Comparison of ENCODE assay signal across 10 mouse cellular contexts in genomic region chr11:105312311-105312942, GRCm38 (mm10). TPM values are rescaled to one million over a fixed set of nuclear protein-coding genes. Genes with fewer than 3 reads are reported as not detected.
DNase-seq lines count a peak whose midpoint lies in the region; ATAC-seq and TF ChIP-seq lines count a peak whose summit lies in the region.
"Had no signal": no experiment of that assay in that cellular context is flagged by ENCODE, and none has a peak within 500 bp of the region (broad histone marks: within the 10 kb centered on the region; RNA-seq: fewer than 3 reads in every experiment).

No protein-coding gene starts in this region.

- H3K4me3 ChIP-seq in heart, adult 2 months: no peak overlapping the region
- H3K4me3 ChIP-seq in lung, embryonic 16.5 days (ENCODE audit: low read length): no peak overlapping the region
- no peak overlapping the region for H3K4me3 ChIP-seq in embryonic facial prominence, embryonic 15.5 days (replicated peaks)
- no peak overlapping the region for H3K4me3 ChIP-seq in neural tube, embryonic 13.5 days

- WGBS in heart, adult 2 months: 59% methylated on average over 12 of the region's 12 CpGs
- WGBS in lung, embryonic 16.5 days: 20% methylated on average over 12 of the region's 12 CpGs
- 25% methylated on average over 12 of the region's 12 CpGs for WGBS in embryonic facial prominence, embryonic 15.5 days
- WGBS in neural tube, embryonic 13.5 days: 68% methylated on average over 12 of the region's 12 CpGs

- no peak for TF ChIP-seq CTCF in heart, adult 2 months (IDR thresholded peaks at IDR 0.05)

- no peaks in the 10 kb centered on the region for H3K79me2 ChIP-seq in heart, adult 2 months (replicated peaks; ENCODE audit: control insufficient read depth, insufficient read depth, low read length)

- no peaks in the 10 kb centered on the region for H3K27me3 ChIP-seq in heart, adult 2 months (ENCODE audit: control insufficient read depth, insufficient read depth, low read length)
- no peaks in the 10 kb centered on the region for H3K27me3 ChIP-seq in lung, embryonic 16.5 days (ENCODE audit: control insufficient read depth, insufficient read depth, low read depth, low read length)
- no peaks in the 10 kb centered on the region for H3K27me3 ChIP-seq in embryonic facial prominence, embryonic 15.5 days
- no peaks in the 10 kb centered on the region for H3K27me3 ChIP-seq in neural tube, embryonic 13.5 days

- no peak overlapping the region; the same call in 1 of the 2 replicates for H3K4me2 ChIP-seq in lung, embryonic 16.5 days (ENCODE audit: low read depth, low read length)
- H3K4me2 ChIP-seq in embryonic facial prominence, embryonic 15.5 days (replicated peaks): no peak overlapping the region
- H3K4me2 ChIP-seq in neural tube, embryonic 13.5 days: no peak overlapping the region

- no peaks in the 10 kb centered on the region for H3K36me3 ChIP-seq in heart, adult 2 months (ENCODE audit: control insufficient read depth, insufficient read depth, low read length)
- H3K36me3 ChIP-seq in lung, embryonic 16.5 days (ENCODE audit: control insufficient read depth, insufficient read depth, low read length): no peaks in the 10 kb centered on the region
- H3K36me3 ChIP-seq in embryonic facial prominence, embryonic 15.5 days: no peaks in the 10 kb centered on the region
- H3K36me3 ChIP-seq in neural tube, embryonic 13.5 days: no peaks in the 10 kb centered on the region

- H3K9ac ChIP-seq in heart, adult 2 months (ENCODE audit: low read depth, low read length): no peak overlapping the region
- H3K9ac ChIP-seq in lung, embryonic 16.5 days (ENCODE audit: low read length): no peak overlapping the region; the same call in 1 of the 2 replicates
- no peak overlapping the region for H3K9ac ChIP-seq in embryonic facial prominence, embryonic 15.5 days
- no peak overlapping the region for H3K9ac ChIP-seq in neural tube, embryonic 13.5 days

- TF ChIP-seq POLR2A in heart, adult 2 months (IDR thresholded peaks at IDR 0.05; ENCODE audit: insufficient read depth, low read depth, low read length): no peak

- no peaks in the 10 kb centered on the region for H3K9me3 ChIP-seq in lung, embryonic 16.5 days (ENCODE audit: control insufficient read depth, low read length)
- H3K9me3 ChIP-seq in embryonic facial prominence, embryonic 15.5 days (replicated peaks): no peaks in the 10 kb centered on the region
- no peaks in the 10 kb centered on the region for H3K9me3 ChIP-seq in neural tube, embryonic 13.5 days

- no peak for TF ChIP-seq EP300 in heart, adult 2 months (IDR thresholded peaks at IDR 0.05; ENCODE audit: insufficient read depth, low read depth, low read length)

- H3K27ac ChIP-seq in heart, adult 2 months: peak overlapping the region; percentile 26
- peak overlapping the region; percentile 80 for H3K27ac ChIP-seq in lung, embryonic 16.5 days (ENCODE audit: low read length)
- H3K27ac ChIP-seq in embryonic facial prominence, embryonic 15.5 days (replicated peaks): peak overlapping the region; percentile 60
- peak overlapping the region; percentile 9; the same call in 1 of the 2 replicates for H3K27ac ChIP-seq in neural tube, embryonic 13.5 days (replicated peaks)

- peaks cover 10% of the 10 kb centered on the region for H3K4me1 ChIP-seq in heart, adult 2 months (ENCODE audit: control insufficient read depth, insufficient read depth, low read length)
- H3K4me1 ChIP-seq in lung, embryonic 16.5 days (replicated peaks; ENCODE audit: control insufficient read depth, insufficient read depth, low read length): peaks cover 71% of the 10 kb centered on the region
- peaks cover 56% of the 10 kb centered on the region for H3K4me1 ChIP-seq in embryonic facial prominence, embryonic 15.5 days
- H3K4me1 ChIP-seq in neural tube, embryonic 13.5 days (replicated peaks): peaks cover 39% of the 10 kb centered on the region

- DNase-seq in heart, adult 2 months: no peak
- no peak for DNase-seq in heart, adult 18-20 months
- DNase-seq in lung, postnatal 25 days (ENCODE audit: low spot score): no peak
- DNase-seq in adrenal gland, postnatal 36 days: no peak

- ATAC-seq in lung, embryonic 16.5 days (ENCODE audit: low read depth): peak; percentile 32; the same call in 1 of the 2 replicates
- ATAC-seq in embryonic facial prominence, embryonic 15.5 days (ENCODE audit: insufficient number of reproducible peaks, low FRiP score, low TSS enrichment, low read depth): peak; percentile 32; the same call in 1 of the 2 replicates
- ATAC-seq in neural tube, embryonic 13.5 days (ENCODE audit: low read depth): no peak
- no peak for ATAC-seq in cerebellum, adult (ENCODE audit: insufficient number of reproducible peaks, low FRiP score, low TSS enrichment)

- intact Hi-C loops in heart, adult 2 months (cut with DNase I): no loop called here

RNA-seq across cellular contexts. Expression of gene Mrc2, which starts 20.0 kb away (rescaled TPM):
- total RNA-seq in heart, adult 2 months (2021): 10 to 100 TPM; 13.9 to 17.5 TPM
- 11.2 and 14.5 TPM in 2 replicates for polyA plus RNA-seq in heart, adult 2 months (2012; rRNA removed)
- 10 to 100 TPM; 10.8 to 11.7 TPM for total RNA-seq in heart, adult 18-20 months (2021)
- polyA plus RNA-seq in lung, embryonic 16.5 days (2015; fragmentation: Nextera tagmentation; extraction: Ambion mirVana): 31.0 and 31.9 TPM in 2 replicates
- 34.5 and 35.7 TPM in 2 replicates for polyA plus RNA-seq in embryonic facial prominence, embryonic 15.5 days (2015; fragmentation: Nextera tagmentation; extraction: Ambion mirVana)
- 5.0 and 5.7 TPM in 2 replicates for polyA plus RNA-seq in neural tube, embryonic 13.5 days (2015; fragmentation: Nextera tagmentation; extraction: Ambion mirVana)
- 10 to 100 TPM; 24.7 to 28.3 TPM for total RNA-seq in adrenal gland, postnatal 36 days (2021)
- total RNA-seq: common myeloid progenitor, adult 5-6 weeks; MEL had no signal

Comparison
In these comparisons a context has a peak if more than half of its experiments do, and no peak if none do; other contexts are left out.
1. H3K27ac ChIP-seq: peak in every context shown above with its lines; median percentile 80 in lung, embryonic 16.5 days; 60 in embryonic facial prominence, embryonic 15.5 days; 26 in heart, adult 2 months; 9 in neural tube, embryonic 13.5 days.
2. ATAC-seq: peak in lung, embryonic 16.5 days (single experiment) and embryonic facial prominence, embryonic 15.5 days (single experiment); none in neural tube, embryonic 13.5 days (single experiment) and cerebellum, adult (single experiment).